Comparison of ENCODE assay signal across 8 mouse cellular contexts in genomic region chr11:54787488-54788474, GRCm38 (mm10). TPM values are rescaled to one million over a fixed set of nuclear protein-coding genes. Genes with fewer than 3 reads are reported as not detected.
DNase-seq lines count a peak whose midpoint lies in the region; ATAC-seq and TF ChIP-seq lines count a peak whose summit lies in the region.

TSS of gene Cdc42se2 (minus strand) at chr11:54787675.

- peak within 1 kb of the TSS; percentile 89 for H3K4me3 ChIP-seq in G1E (ENCODE audit: low read depth, low read length)
- H3K4me3 ChIP-seq in forebrain, embryonic 16.5 days (replicated peaks; ENCODE audit: low read length): peak within 1 kb of the TSS; percentile 99
- peak within 1 kb of the TSS; percentile 84 for H3K4me3 ChIP-seq in layer of hippocampus, adult 2 months
- H3K4me3 ChIP-seq in lung, embryonic 14.5 days (ENCODE audit: low read depth, low read length): peak within 1 kb of the TSS; percentile 93
- H3K4me3 ChIP-seq in olfactory bulb, adult 2 months (ENCODE audit: insufficient read depth, low read depth, low read length): peak within 1 kb of the TSS; percentile 78
- peak within 1 kb of the TSS; percentile 92 for H3K4me3 ChIP-seq in thymus, adult 2 months (ENCODE audit: control insufficient read depth, insufficient read depth, low read length)

- H3K4me1 ChIP-seq in G1E (ENCODE audit: insufficient read depth, low read depth, low read length): peaks cover 21% of the 10 kb centered on the region
- H3K4me1 ChIP-seq in forebrain, embryonic 16.5 days (replicated peaks; ENCODE audit: control insufficient read depth, insufficient read depth, low read length): peaks cover 13% of the 10 kb centered on the region
- H3K4me1 ChIP-seq in lung, embryonic 14.5 days (ENCODE audit: insufficient read depth): peaks cover 8% of the 10 kb centered on the region
- H3K4me1 ChIP-seq in olfactory bulb, adult 2 months (ENCODE audit: control insufficient read depth, insufficient read depth, low read length): no peaks in the 10 kb centered on the region
- H3K4me1 ChIP-seq in thymus, adult 2 months (replicated peaks; ENCODE audit: control insufficient read depth, insufficient read depth, low read length): peaks cover 6% of the 10 kb centered on the region; the same call in 1 of the 2 replicates

- 4% methylated on average over 56 of the region's 56 CpGs for WGBS in forebrain, embryonic 16.5 days
- 4% methylated on average over 54 of the region's 56 CpGs for WGBS in lung, embryonic 14.5 days
- WGBS in olfactory bulb, adult 2 months: 4% methylated on average over 56 of the region's 56 CpGs
- WGBS in thymus, adult 2 months: 6% methylated on average over 56 of the region's 56 CpGs

- ATAC-seq in G1E (ENCODE audit: extremely low read depth, insufficient number of reproducible peaks, low FRiP score, poor library complexity, severe bottlenecking): peak; percentile 87
- ATAC-seq in forebrain, embryonic 16.5 days: peak; percentile 99
- ATAC-seq in lung, embryonic 14.5 days (ENCODE audit: insufficient read depth): peak; percentile 98

- H3K36me3 ChIP-seq in G1E (replicated peaks): peaks cover 7% of the 10 kb centered on the region
- no peaks in the 10 kb centered on the region for H3K36me3 ChIP-seq in forebrain, embryonic 16.5 days (ENCODE audit: control insufficient read depth, insufficient read depth)
- no peaks in the 10 kb centered on the region for H3K36me3 ChIP-seq in lung, embryonic 14.5 days (ENCODE audit: insufficient read depth)
- H3K36me3 ChIP-seq in thymus, adult 2 months (ENCODE audit: control insufficient read depth, insufficient read depth, low read length): no peaks in the 10 kb centered on the region

- no peak for TF ChIP-seq CTCF in G1E (IDR thresholded peaks at IDR 0.05; ENCODE audit: low read depth, low read length)
- TF ChIP-seq CTCF in layer of hippocampus, adult 2 months (conservative IDR thresholded peaks at IDR 0.05): peak; percentile 36
- TF ChIP-seq CTCF in lung, embryonic 14.5 days (IDR thresholded peaks at IDR 0.05; ENCODE audit: low read depth): peak; percentile 47
- no peak for TF ChIP-seq CTCF in olfactory bulb, adult 2 months (IDR thresholded peaks at IDR 0.05; ENCODE audit: insufficient read depth, low read depth, low read length)
- peak; percentile 55; the same call in 1 of the 2 replicates for TF ChIP-seq CTCF in thymus, adult 2 months (IDR thresholded peaks at IDR 0.05; ENCODE audit: borderline replicate concordance, control insufficient read depth, extremely low read depth, insufficient read depth, low read length, poor library complexity)

- H3K27me3 ChIP-seq in G1E (ENCODE audit: insufficient read depth, low read length): peaks cover 8% of the 10 kb centered on the region; the same call in 1 of the 2 replicates
- no peaks in the 10 kb centered on the region for H3K27me3 ChIP-seq in forebrain, embryonic 16.5 days (replicated peaks; ENCODE audit: control insufficient read depth, insufficient read depth, low read length)
- no peaks in the 10 kb centered on the region for H3K27me3 ChIP-seq in lung, embryonic 14.5 days (ENCODE audit: insufficient read depth, low read length)
- no peaks in the 10 kb centered on the region for H3K27me3 ChIP-seq in thymus, adult 2 months (ENCODE audit: control insufficient read depth, insufficient read depth, low read length)

- no peaks in the 10 kb centered on the region for H3K9me3 ChIP-seq in G1E (replicated peaks)
- no peaks in the 10 kb centered on the region for H3K9me3 ChIP-seq in forebrain, embryonic 16.5 days (ENCODE audit: control insufficient read depth, low read length)
- no peaks in the 10 kb centered on the region for H3K9me3 ChIP-seq in lung, embryonic 14.5 days (ENCODE audit: low read depth, low read length)

- peak; percentile 87 for DNase-seq in G1E (ENCODE audit: low spot score)
- DNase-seq in cerebellum, adult 18-20 months: peak; percentile 97
- DNase-seq in heart, postnatal 36 days: peak; percentile 97 to 98
- peak; percentile 96 for DNase-seq in layer of hippocampus, adult 2 months (ENCODE audit: low spot score in 2 of 2)
- peak; percentile 99 for DNase-seq in lung, embryonic 14.5 days
- peak; percentile 98 for DNase-seq in thymus, adult 2 months

- TF ChIP-seq POLR2A in olfactory bulb, adult 2 months (IDR thresholded peaks at IDR 0.05; ENCODE audit: insufficient read depth, low read depth, low read length): peak; percentile 97
- TF ChIP-seq POLR2A in thymus, adult 2 months (IDR thresholded peaks at IDR 0.05; ENCODE audit: control insufficient read depth, extremely low read depth, insufficient read depth, low read length, poor library complexity): peak; percentile 97

- H3K4me2 ChIP-seq in forebrain, embryonic 16.5 days (ENCODE audit: low read length): peak within 1 kb of the TSS; percentile 77
- H3K4me2 ChIP-seq in lung, embryonic 14.5 days: peak within 1 kb of the TSS; percentile 71

- H3K9ac ChIP-seq in forebrain, embryonic 16.5 days (replicated peaks; ENCODE audit: low read depth, low read length): peak within 1 kb of the TSS; percentile 99
- H3K9ac ChIP-seq in lung, embryonic 14.5 days: peak within 1 kb of the TSS; percentile 93

- peak within 1 kb of the TSS; percentile 99 for H3K27ac ChIP-seq in forebrain, embryonic 16.5 days (ENCODE audit: low read length)
- H3K27ac ChIP-seq in layer of hippocampus, adult 2 months: peak within 1 kb of the TSS; percentile 97
- H3K27ac ChIP-seq in lung, embryonic 14.5 days (ENCODE audit: low read depth): peak within 1 kb of the TSS; percentile 98
- peak within 1 kb of the TSS; percentile 82 for H3K27ac ChIP-seq in olfactory bulb, adult 2 months (ENCODE audit: insufficient read depth, low read depth, low read length)
- H3K27ac ChIP-seq in thymus, adult 2 months (ENCODE audit: control insufficient read depth, insufficient read depth, low read length): peak within 1 kb of the TSS; percentile 53

- intact Hi-C loops in heart, postnatal 36 days (cut with DNase I): loop anchor here (2.0 kb wide), 1 partner anchor 73 kb away; the partner anchor contains the start of gene Lyrm7

RNA-seq across cellular contexts. Expression of gene Cdc42se2, which starts in this region (rescaled TPM):
- total RNA-seq in G1E (2014; fragmentation: Nextera tagmentation): 25.0 and 26.9 TPM in 2 replicates
- 32.8 and 32.9 TPM in 2 replicates for total RNA-seq in G1E (2017)
- 5.0 and 6.0 TPM in 2 replicates for polyA plus RNA-seq in G1E (2012)
- polyA plus RNA-seq in forebrain, embryonic 16.5 days (2015; fragmentation: Nextera tagmentation; extraction: Ambion mirVana): 184 and 205 TPM in 2 replicates
- 10 to 100 TPM; 24.8 to 26.8 TPM for total RNA-seq in heart, postnatal 36 days (2021)
- total RNA-seq in layer of hippocampus, adult 2 months (2021): 100 to 1,000 TPM; 134 TPM
- polyA plus RNA-seq in lung, embryonic 14.5 days (2014; fragmentation: Nextera tagmentation; extraction: Ambion mirVana): 88.0 and 90.0 TPM in 2 replicates
- 199 and 303 TPM in 2 replicates for polyA plus RNA-seq in olfactory bulb, adult 2 months (2012; ENCODE audit: insufficient read depth, insufficient read length, low replicate concordance, missing spikeins)
- 122 and 127 TPM in 2 replicates for polyA plus RNA-seq in thymus, adult 2 months (2012; rRNA removed)

Comparison
In these comparisons a context has a peak if more than half of its experiments do, and no peak if none do; other contexts are left out.
1. Peak in every context shown above with its lines: DNase-seq, ATAC-seq, H3K4me3 ChIP-seq and H3K27ac ChIP-seq.
2. RNA of gene Cdc42se2 (polyA plus RNA-seq): 199 to 303 TPM in olfactory bulb, adult 2 months, 184 to 205 TPM in forebrain, embryonic 16.5 days, 122 to 127 TPM in thymus, adult 2 months and 88.0 to 90.0 TPM in lung, embryonic 14.5 days; 5.0 to 6.0 TPM in G1E; every median in the first group is over 10 times any median in the second.
3. CTCF ChIP-seq: peak in layer of hippocampus, adult 2 months (single experiment), lung, embryonic 14.5 days (single experiment) and thymus, adult 2 months (single experiment); none in G1E (single experiment) and olfactory bulb, adult 2 months (single experiment).